Mouse (Mus musculus) C2C12 (cell line): ENCODE results near the gene Klc3. TPM values are rescaled to one million over a fixed set of nuclear protein-coding genes. Genes with fewer than 3 reads are reported as not detected.

Source experiments
- H3K27me3 ChIP-seq: one replicate; pipeline ENCODE4 v1.6.1; 2011; ENCODE audit not compliant: control insufficient read depth, insufficient read depth, insufficient read length
- H3K36me3 ChIP-seq: one replicate; pipeline ENCODE4 v1.6.1; 2011; ENCODE audit not compliant: control insufficient read depth, insufficient read depth
- H3K4me3 ChIP-seq: one replicate; pipeline ENCODE4 v1.5.1; 2011; ENCODE audit warnings: mild to moderate bottlenecking, control low read depth; ENCODE audit not compliant: poor library complexity, insufficient read depth, severe bottlenecking
- H3K79me2 ChIP-seq: one replicate; pipeline ENCODE4 v1.6.1; 2011; ENCODE audit not compliant: control insufficient read depth, insufficient read depth
- H3K79me3 ChIP-seq: one replicate; pipeline ENCODE4 v1.6.1; 2011; ENCODE audit warnings: low read depth, control low read depth
- H3ac ChIP-seq: one replicate; pipeline ENCODE3; 2011; ENCODE audit warnings: low read depth; ENCODE audit not compliant: control insufficient read depth, insufficient read length
- CEBPB ChIP-seq: IDR thresholded peaks from one replicate; pipeline ENCODE4 v1.6.1; 2011; ENCODE audit warnings: low read depth, mild to moderate bottlenecking, control low read depth, moderate library complexity
- CTCF ChIP-seq: IDR thresholded peaks from one replicate; pipeline ENCODE4 v1.5.1; 2011; ENCODE audit not compliant: control insufficient read depth, insufficient read depth, insufficient read length
- FOSL1 ChIP-seq: IDR thresholded peaks from one replicate; pipeline ENCODE4 v1.8.0; 2011; ENCODE audit warnings: mild to moderate bottlenecking, low read length; ENCODE audit not compliant: poor library complexity, insufficient read depth, severe bottlenecking
- MAX ChIP-seq: IDR thresholded peaks from one replicate; pipeline ENCODE4 v1.6.1; 2011; ENCODE audit warnings: mild to moderate bottlenecking, control low read depth
- MYOD1 ChIP-seq: IDR thresholded peaks from one replicate; pipeline ENCODE4 v1.6.1; 2011; ENCODE audit warnings: low read depth; ENCODE audit not compliant: control insufficient read depth, insufficient read length
- MYOG ChIP-seq: IDR thresholded peaks from one replicate; pipeline ENCODE4 v1.6.1; 2011; ENCODE audit not compliant: control insufficient read depth, insufficient read length; ENCODE audit errors: extremely low read depth
- USF1 ChIP-seq: IDR thresholded peaks from one replicate; pipeline ENCODE4 v1.6.1; 2011; ENCODE audit warnings: low read depth, mild to moderate bottlenecking, control low read depth, moderate library complexity
- polyA plus RNA-seq: library from polyadenylated mRNA; unstranded; fragments of >200 nt; fragmentation: generic; extraction: Trizol; gene quantifications from one replicate; pipeline ENCODE4 v1.2.1, GENCODE M21; 2012; ENCODE audit warnings: missing spikeins

Klc3 gene
- polyA plus RNA-seq, 1 experiment = 4.3 TPM

- Histone ChIP-seq H3K79me2 (no peaks in the 10 kb centered on the region), H3ac (no peak overlapping the region), H3K4me3 (no peak overlapping the region), H3K27me3 (peaks cover 8% of the 10 kb centered on the region), H3K79me3 (no peaks in the 10 kb centered on the region), H3K36me3 (no peaks in the 10 kb centered on the region)
- TF ChIP-seq USF1 = no peak
- no peak for TF ChIP-seq MAX
- TF ChIP-seq CTCF = no peak
- TF ChIP-seq MYOD1 = no peak
- no peak for TF ChIP-seq CEBPB
- TF ChIP-seq FOSL1 = no peak
- no peak for TF ChIP-seq MYOG
Observed at GRCm38 (mm10) chr7:19402535-19403112, 1.3 kb downstream of the Klc3 start.

- TF ChIP-seq CTCF = no peak
- no peak for TF ChIP-seq CEBPB
- no peak for TF ChIP-seq FOSL1
- TF ChIP-seq MYOG = no peak
- TF ChIP-seq MYOD1 = no peak
- Histone ChIP-seq H3K79me3 (no peaks in the 10 kb centered on the region), H3K79me2 (no peaks in the 10 kb centered on the region), H3K36me3 (no peaks in the 10 kb centered on the region), H3K27me3 (peaks cover 8% of the 10 kb centered on the region), H3ac (no peak overlapping the region), H3K4me3 (no peak overlapping the region)
Observed at GRCm38 (mm10) chr7:19400946-19401345, 3.0 kb downstream of the Klc3 start.

DNA sequence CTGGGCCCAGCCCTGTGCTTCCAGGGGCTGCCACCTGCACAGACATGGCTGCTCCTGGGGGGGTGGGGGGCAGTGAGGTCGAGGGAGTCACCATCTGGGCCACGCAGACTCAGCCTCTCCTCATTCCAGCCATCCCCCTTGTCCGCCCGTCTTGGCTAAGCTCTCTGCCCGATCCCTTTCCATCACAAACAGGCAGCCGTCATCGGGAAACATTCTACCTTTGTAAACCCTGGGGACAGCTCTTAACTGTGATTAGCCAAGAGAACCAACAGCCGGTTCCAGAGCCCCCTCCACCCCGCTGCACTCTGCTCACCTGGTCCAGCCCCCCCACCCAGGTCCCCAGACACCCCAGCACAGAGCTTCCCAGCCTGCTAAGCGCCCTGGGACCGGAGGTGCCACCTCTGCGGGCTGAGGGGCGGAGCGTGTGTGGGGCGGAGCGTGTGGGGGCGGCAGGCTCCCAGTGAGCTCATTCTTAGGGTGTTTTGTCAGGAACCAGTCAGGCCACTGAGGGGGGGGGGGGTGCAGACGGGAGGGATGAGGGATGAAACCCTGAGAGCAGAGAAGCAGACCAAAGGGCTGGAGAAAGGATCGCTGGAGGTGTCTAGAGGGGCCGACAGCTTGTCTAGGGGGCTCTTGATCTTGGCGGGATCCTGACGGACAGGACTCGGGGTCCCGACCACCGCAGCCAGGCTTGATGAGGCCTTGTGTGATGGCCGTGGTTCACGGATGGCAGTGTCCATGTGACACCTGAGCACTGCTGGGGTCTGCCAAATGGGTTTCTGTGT is 4.2 kb downstream of the Klc3 start:
- peaks cover 8% of the 10 kb centered on the region for H3K27me3 ChIP-seq
- no peaks in the 10 kb centered on the region for H3K36me3 ChIP-seq
- H3ac ChIP-seq = no peak overlapping the region
- H3K79me3 ChIP-seq = no peaks in the 10 kb centered on the region
- no peaks in the 10 kb centered on the region for H3K79me2 ChIP-seq
- no peak overlapping the region for H3K4me3 ChIP-seq
- TF ChIP-seq CTCF (no peak), MYOD1 (no peak), MAX (no peak), MYOG (no peak), FOSL1 (no peak), CEBPB (no peak), USF1 (no peak)

- Histone ChIP-seq H3K4me3 (no peak overlapping the region), H3K79me2 (no peaks in the 10 kb centered on the region), H3K27me3 (no peaks in the 10 kb centered on the region), H3ac (no peak overlapping the region), H3K36me3 (peaks cover 4% of the 10 kb centered on the region), H3K79me3 (no peaks in the 10 kb centered on the region)
- no peak for TF ChIP-seq FOSL1
Observed at GRCm38 (mm10) chr7:19394484-19394883, 9.4 kb downstream of the Klc3 start.

DNA sequence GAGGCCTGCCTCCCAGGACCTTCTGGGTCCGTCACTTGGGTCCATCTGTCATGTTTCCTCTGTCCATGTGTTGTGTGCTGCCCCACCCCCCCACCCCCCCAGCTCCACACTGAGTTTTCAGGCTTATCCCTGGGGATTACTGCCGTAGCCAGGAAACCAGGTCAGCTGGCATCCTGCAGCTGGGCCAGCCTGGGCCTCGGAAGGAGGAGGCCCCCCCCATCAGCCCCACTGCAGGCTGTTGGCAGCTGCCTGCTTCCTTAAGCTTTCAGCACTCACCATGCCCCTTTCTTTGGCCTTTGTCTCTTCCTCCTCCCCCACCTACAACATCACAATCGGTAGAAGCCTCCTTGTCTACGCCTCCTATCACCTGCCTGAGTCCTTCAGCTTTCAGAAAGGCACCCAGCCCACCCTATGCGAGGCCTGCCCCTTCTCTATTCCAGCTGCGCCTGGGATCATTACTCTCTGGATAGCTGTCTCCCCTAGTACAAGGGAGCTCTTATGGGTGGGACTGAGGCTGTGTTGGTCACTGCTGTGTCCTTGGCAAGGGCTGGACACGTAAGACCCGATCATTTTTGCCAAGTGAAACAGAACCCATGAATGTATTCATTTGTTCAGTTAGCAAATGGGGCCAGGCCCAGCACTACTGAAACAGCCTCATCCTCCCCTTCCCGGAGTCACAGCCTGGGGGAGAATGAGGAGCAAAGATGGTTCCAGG is 15.0 kb downstream of the Klc3 start:
- H3K79me3 ChIP-seq = no peaks in the 10 kb centered on the region
- H3K4me3 ChIP-seq = no peak overlapping the region
- H3K27me3 ChIP-seq = no peaks in the 10 kb centered on the region
- peaks cover 4% of the 10 kb centered on the region for H3K36me3 ChIP-seq
- no peak overlapping the region for H3ac ChIP-seq
- H3K79me2 ChIP-seq = peaks cover 7% of the 10 kb centered on the region
- TF ChIP-seq MYOD1 (no peak), CEBPB (no peak), CTCF (no peak), MAX (no peak), FOSL1 (no peak), USF1 (no peak), MYOG (no peak)

DNA sequence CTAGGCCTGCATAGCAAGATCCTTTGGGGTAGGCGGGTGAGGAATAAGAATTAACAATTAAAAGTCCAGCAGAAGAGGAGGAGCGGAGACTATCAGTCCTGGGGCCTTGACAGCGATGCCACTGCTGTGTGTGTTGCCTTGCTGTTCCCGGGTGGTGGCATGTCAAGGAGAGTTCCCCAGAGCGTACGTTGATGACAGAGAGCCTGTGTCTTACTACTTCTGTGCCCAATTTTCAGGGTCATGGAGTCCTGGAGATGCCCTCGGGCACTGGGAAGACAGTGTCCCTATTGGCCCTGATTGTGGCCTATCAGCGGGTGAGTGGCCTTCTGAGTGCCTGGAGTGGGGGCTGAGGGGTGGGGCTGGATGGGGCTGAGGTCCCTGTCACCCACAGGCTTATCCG is 20.2 kb downstream of the Klc3 start:
- Histone ChIP-seq H3K4me3 (no peak overlapping the region), H3K27me3 (no peaks in the 10 kb centered on the region), H3K36me3 (no peaks in the 10 kb centered on the region), H3ac (no peak overlapping the region), H3K79me2 (peaks cover 26% of the 10 kb centered on the region), H3K79me3 (peaks cover 14% of the 10 kb centered on the region)
- no peak for TF ChIP-seq CTCF
- TF ChIP-seq USF1 = no peak
- no peak for TF ChIP-seq MYOD1
- TF ChIP-seq FOSL1 = no peak
- TF ChIP-seq CEBPB = no peak
- TF ChIP-seq MYOG = no peak
- TF ChIP-seq MAX = no peak
